Mouse (Mus musculus) stomach, postnatal 0 days (tissue): ENCODE results near the gene Stk16.

ENCODE experiments used
- CTCF ChIP-seq: IDR thresholded peaks from 2 replicates; pipeline ENCODE4 v1.5.1; 2016; ENCODE audit warnings: antibody characterized with exemption, low read depth, mild to moderate bottlenecking, moderate library complexity
- EP300 ChIP-seq: optimal IDR thresholded peaks from 2 replicates; pipeline ENCODE3; 2016; ENCODE audit warnings: antibody characterized with exemption

GRCm38 (mm10) chr1:75239591-75239990, 29.0 kb downstream of the Stk16 start:
- TF ChIP-seq CTCF (no peak), EP300 (no peak)
